Mouse (Mus musculus) ES-Bruce4 (cell line): Measurements from ENCODE around the gene Nell2. TPM values are rescaled to one million over a fixed set of nuclear protein-coding genes. Genes with fewer than 3 reads are reported as not detected.

ENCODE experiments used
- H3K27ac ChIP-seq: 2 replicates; pipeline ENCODE4 v1.5.1; 2012; ENCODE audit warnings: low read length, inconsistent platforms; ENCODE audit not compliant: insufficient read depth
- H3K27me3 ChIP-seq: 2 replicates; pipeline ENCODE4 v1.6.1; 2012; ENCODE audit warnings: mild to moderate bottlenecking, low read length, inconsistent platforms; ENCODE audit not compliant: control insufficient read depth, poor library complexity, insufficient read depth, severe bottlenecking
- H3K36me3 ChIP-seq: 2 replicates; pipeline ENCODE4 v1.6.1; 2012; ENCODE audit warnings: inconsistent platforms, mild to moderate bottlenecking, low read length, moderate library complexity; ENCODE audit not compliant: control insufficient read depth, poor library complexity, insufficient read depth, severe bottlenecking
- H3K4me1 ChIP-seq: one replicate; pipeline ENCODE4 v1.8.1; 2011; ENCODE audit warnings: low read length; ENCODE audit not compliant: control insufficient read depth, insufficient read depth
- H3K4me3 ChIP-seq: 2 replicates; pipeline ENCODE4 v1.5.1; 2011; ENCODE audit warnings: low read depth, mild to moderate bottlenecking, low read length
- H3K9ac ChIP-seq: 2 replicates; pipeline ENCODE4 v1.6.1; 2012; ENCODE audit warnings: low read depth, mild to moderate bottlenecking, inconsistent platforms; ENCODE audit not compliant: poor library complexity, severe bottlenecking
- H3K9me3 ChIP-seq: replicated peaks from 2 replicates; pipeline ENCODE4 v1.6.1; 2012; ENCODE audit warnings: mild to moderate bottlenecking, low read length, inconsistent platforms; ENCODE audit not compliant: control insufficient read depth, poor library complexity, insufficient read depth, severe bottlenecking
- CTCF ChIP-seq: IDR thresholded peaks from one replicate; pipeline ENCODE4 v1.8.1; 2011; ENCODE audit warnings: low read depth, low read length
- EP300 ChIP-seq: IDR thresholded peaks from 2 replicates; pipeline ENCODE4 v1.6.1; 2011; ENCODE audit warnings: low read depth, low read length; ENCODE audit not compliant: insufficient read depth
- POLR2A ChIP-seq: IDR thresholded peaks from one replicate; pipeline ENCODE4 v1.8.1; 2011; ENCODE audit warnings: low read length; ENCODE audit not compliant: insufficient read depth
- polyA plus RNA-seq: library from polyadenylated mRNA; stranded (reverse); fragments of >200 nt; gene quantifications from 2 replicates; pipeline ENCODE4 v1.2.4, GENCODE M21; 2011; ENCODE audit warnings: low read depth; ENCODE audit not compliant: missing spikeins, insufficient read depth, insufficient read length

Gene Nell2
- polyA plus RNA-seq, 1 experiment, result 0.31 TPM

DNA sequence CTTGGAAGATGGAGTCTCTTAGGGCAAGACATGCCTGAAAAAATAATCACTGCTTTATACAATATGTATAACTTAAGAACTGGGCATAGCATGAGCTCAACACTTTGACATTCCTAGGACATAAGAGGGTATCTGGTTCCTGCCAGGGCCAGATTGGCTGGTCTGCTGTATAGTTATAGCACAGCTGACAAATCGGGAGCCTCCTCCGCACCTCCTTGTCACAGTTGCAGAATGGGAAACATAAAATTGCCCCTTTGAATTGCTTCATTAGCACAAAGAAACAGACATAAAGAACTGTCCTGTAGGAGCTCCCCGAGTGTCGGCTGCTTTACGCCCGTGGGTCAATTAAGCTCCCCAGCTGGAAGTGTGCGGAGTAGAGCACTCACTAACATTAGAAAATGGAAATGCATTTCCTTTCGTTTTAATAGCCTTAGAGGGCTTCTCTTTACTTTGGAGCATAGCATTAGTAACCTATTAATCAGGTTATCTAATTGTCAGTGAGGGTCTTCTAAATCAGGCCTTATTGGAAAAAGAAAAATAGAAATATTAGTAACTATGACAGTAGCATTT lies 473.2 kb downstream of the Nell2 start:
- H3K27me3 ChIP-seq, result no peaks in the 10 kb centered on the region
- no peaks in the 10 kb centered on the region for H3K36me3 ChIP-seq
- no peak for TF ChIP-seq CTCF
- no peak for TF ChIP-seq EP300
- TF ChIP-seq POLR2A, result no peak
- no peak overlapping the region for H3K27ac ChIP-seq
- no peak overlapping the region for H3K9ac ChIP-seq
- H3K4me1 ChIP-seq, result no peaks in the 10 kb centered on the region
- no peak overlapping the region for H3K4me3 ChIP-seq
- H3K9me3 ChIP-seq, result no peaks in the 10 kb centered on the region

DNA sequence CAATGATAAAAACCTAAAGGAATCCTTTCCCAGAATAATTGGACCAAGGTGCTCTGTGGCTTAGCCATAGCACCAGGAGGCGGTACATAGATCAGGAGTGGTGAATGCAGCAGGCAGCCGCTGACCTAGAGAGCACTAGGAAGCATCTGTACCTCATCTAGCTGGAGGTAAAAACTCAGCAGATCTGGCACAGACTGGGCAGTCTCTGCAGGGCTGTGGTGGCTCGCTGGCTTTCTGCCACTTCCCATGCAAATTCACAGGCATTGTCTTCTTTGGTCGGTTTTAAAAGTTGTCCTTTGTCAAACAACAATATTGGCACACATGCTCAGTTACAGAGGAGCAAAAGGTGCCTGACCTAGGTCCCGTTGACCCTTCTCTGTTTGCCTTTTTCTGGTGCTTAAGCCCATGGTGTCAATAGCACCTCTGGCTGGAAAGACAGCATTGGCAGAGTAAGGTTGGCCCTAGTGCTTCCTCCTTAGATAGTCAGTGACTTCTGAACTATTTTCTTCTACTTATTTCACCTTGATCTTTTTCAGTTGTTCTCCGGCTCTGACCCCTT lies 479.1 kb downstream of the Nell2 start:
- no peak overlapping the region for H3K4me3 ChIP-seq
- no peak overlapping the region for H3K27ac ChIP-seq
- H3K4me1 ChIP-seq, result no peaks in the 10 kb centered on the region
- H3K9ac ChIP-seq, result no peak overlapping the region
- no peaks in the 10 kb centered on the region for H3K27me3 ChIP-seq
- H3K9me3 ChIP-seq, result no peaks in the 10 kb centered on the region
- TF ChIP-seq CTCF, result no peak
- no peak for TF ChIP-seq EP300
- no peak for TF ChIP-seq POLR2A
- no peaks in the 10 kb centered on the region for H3K36me3 ChIP-seq

DNA sequence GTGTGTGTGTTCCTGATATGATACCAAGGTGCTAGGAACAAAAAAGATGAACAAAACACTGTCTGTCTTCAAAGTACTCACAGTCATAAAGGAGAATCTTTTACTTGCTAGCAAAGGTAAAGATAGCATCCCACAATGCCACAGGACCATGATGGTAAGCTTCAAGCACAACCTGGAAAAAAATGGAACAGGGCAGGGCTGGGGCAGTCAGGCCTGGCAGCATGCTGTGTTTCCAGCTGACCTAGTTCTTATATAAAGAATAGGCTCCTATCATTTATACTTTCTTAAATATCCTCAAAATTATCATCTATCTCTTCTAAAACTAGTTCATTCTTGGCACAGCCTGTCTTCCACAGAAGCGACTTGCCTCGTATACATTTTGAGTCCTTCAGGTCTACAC lies 480.9 kb downstream of the Nell2 start:
- H3K4me3 ChIP-seq, result no peak overlapping the region
- no peaks in the 10 kb centered on the region for H3K36me3 ChIP-seq
- H3K27me3 ChIP-seq, result no peaks in the 10 kb centered on the region
- H3K9me3 ChIP-seq, result no peaks in the 10 kb centered on the region
- no peak overlapping the region for H3K27ac ChIP-seq
- no peak overlapping the region for H3K9ac ChIP-seq
- no peaks in the 10 kb centered on the region for H3K4me1 ChIP-seq
- TF ChIP-seq EP300, result no peak
- no peak for TF ChIP-seq CTCF
- TF ChIP-seq POLR2A, result no peak

DNA sequence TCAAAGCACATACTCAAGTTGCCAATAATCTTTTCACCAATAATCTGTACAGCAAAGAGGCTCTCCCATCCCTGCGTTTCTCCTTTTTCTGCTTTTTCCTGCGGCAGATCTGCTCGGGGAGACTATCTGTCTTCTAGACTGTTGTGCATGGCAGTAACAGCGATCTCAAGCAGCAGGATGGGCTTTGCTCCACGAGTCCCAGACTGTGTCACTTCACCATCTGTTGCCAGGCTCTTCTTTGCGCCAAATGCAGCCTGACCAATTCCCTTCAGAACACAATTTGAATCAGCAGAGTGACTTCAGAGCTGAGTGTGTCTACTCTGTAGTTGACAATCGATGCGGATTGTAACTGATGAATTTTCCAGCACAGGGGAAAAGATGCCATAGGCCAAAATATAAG lies 484.3 kb downstream of the Nell2 start:
- H3K36me3 ChIP-seq, result no peaks in the 10 kb centered on the region
- TF ChIP-seq POLR2A, result no peak
- no peak for TF ChIP-seq CTCF
- TF ChIP-seq EP300, result no peak

DNA sequence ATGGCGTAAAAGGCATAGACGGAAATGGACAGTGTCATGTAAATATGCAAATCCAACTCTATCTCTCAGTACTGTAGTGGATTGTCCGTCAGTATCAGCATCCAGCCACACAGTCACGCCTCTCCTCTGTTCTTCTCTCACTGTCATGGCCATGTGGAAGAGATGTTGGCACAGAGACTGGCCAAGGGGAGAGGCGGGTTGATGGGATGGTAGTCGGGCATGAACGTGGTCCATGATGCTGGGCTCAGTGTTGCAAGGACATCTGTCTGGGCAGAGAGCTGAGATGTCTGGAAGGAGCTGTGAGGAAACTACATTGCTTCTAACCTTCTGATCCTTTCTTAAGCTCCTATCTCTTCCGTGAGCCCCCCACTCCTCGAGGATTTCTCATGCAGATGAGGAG lies 485.9 kb downstream of the Nell2 start:
- TF ChIP-seq POLR2A (no peak), EP300 (no peak), CTCF (no peak)
- Histone ChIP-seq H3K4me1 (no peaks in the 10 kb centered on the region), H3K9ac (no peak overlapping the region), H3K27me3 (no peaks in the 10 kb centered on the region; the same call in 1 of the 2 replicates), H3K4me3 (no peak overlapping the region), H3K36me3 (no peaks in the 10 kb centered on the region), H3K9me3 (no peaks in the 10 kb centered on the region), H3K27ac (no peak overlapping the region)

More for the DNA sequence above, 484.3 kb downstream of the Nell2 start:
- Histone ChIP-seq H3K4me3 (no peak overlapping the region), H3K27ac (no peak overlapping the region), H3K9me3 (no peaks in the 10 kb centered on the region), H3K4me1 (no peaks in the 10 kb centered on the region), H3K9ac (no peak overlapping the region), H3K27me3 (no peaks in the 10 kb centered on the region)

DNA sequence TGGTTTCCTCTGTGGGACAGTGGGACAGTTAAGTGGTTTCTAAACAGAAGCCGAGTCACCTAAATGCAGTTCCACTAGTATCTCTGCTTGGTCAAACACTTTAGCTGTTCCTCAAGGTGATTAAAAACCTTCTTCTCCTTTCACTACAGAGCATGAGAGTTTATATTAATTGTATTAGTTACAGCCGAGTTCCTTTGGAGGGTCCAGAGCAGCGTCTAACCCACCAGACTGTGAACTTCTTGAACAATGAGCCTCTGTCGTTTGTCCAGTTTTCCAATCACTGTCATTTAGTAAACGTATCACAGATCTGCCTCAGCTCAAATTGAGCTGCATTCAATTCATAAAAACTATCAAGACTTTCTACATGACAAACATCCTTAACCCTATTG lies 498.9 kb downstream of the Nell2 start:
- H3K9me3 ChIP-seq, result no peaks in the 10 kb centered on the region
- no peaks in the 10 kb centered on the region for H3K36me3 ChIP-seq
- no peak overlapping the region for H3K9ac ChIP-seq
- TF ChIP-seq POLR2A, result no peak
- no peak for TF ChIP-seq CTCF
- no peak for TF ChIP-seq EP300
- no peak overlapping the region for H3K27ac ChIP-seq
- H3K27me3 ChIP-seq, result no peaks in the 10 kb centered on the region
- H3K4me1 ChIP-seq, result no peaks in the 10 kb centered on the region
- H3K4me3 ChIP-seq, result no peak overlapping the region
